Mouse (Mus musculus): Measurements from ENCODE around the gene Git2. TPM values are rescaled to one million over a fixed set of nuclear protein-coding genes. Genes with fewer than 3 reads are reported as not detected.

The Git2 gene
- polyA plus RNA-seq, 1 experiment from 2014 or later: 30.7 TPM

GRCm38 (mm10) chr5:114747521-114747920 is 27.8 kb downstream of the Git2 start:
- ATAC-seq: no peak
- WGBS: 91% methylated on average over 5 of the region's 5 CpGs
- Histone ChIP-seq H3K4me2 (replicated peaks) (no peak overlapping the region), H3K9me3 (no peaks in the 10 kb centered on the region), H3K4me3 (replicated peaks) (no peak overlapping the region), H3K27ac (no peak overlapping the region), H3K36me3 (peaks cover 34% of the 10 kb centered on the region), H3K9ac (no peak overlapping the region), H3K4me1 (replicated peaks) (no peaks in the 10 kb centered on the region), H3K27me3 (replicated peaks) (no peaks in the 10 kb centered on the region)

- H3K4me2 ChIP-seq (replicated peaks): no peak overlapping the region
- 94% methylated on average over 4 of the region's 4 CpGs for WGBS
- H3K4me3 ChIP-seq (replicated peaks): no peak overlapping the region
- no peak for ATAC-seq
- H3K9ac ChIP-seq: no peak overlapping the region
- H3K4me1 ChIP-seq (replicated peaks): no peaks in the 10 kb centered on the region
- H3K27me3 ChIP-seq (replicated peaks): no peaks in the 10 kb centered on the region
- no peaks in the 10 kb centered on the region for H3K9me3 ChIP-seq
- no peak overlapping the region for H3K27ac ChIP-seq
- peaks cover 30% of the 10 kb centered on the region for H3K36me3 ChIP-seq
Measured at GRCm38 (mm10) chr5:114746886-114747285, 28.4 kb downstream of the Git2 start.

GRCm38 (mm10) chr5:114745581-114745980 is 29.7 kb downstream of the Git2 start:
- Histone ChIP-seq H3K27me3 (replicated peaks) (no peaks in the 10 kb centered on the region), H3K27ac (no peak overlapping the region), H3K4me3 (replicated peaks) (no peak overlapping the region), H3K9ac (no peak overlapping the region), H3K4me2 (replicated peaks) (no peak overlapping the region), H3K4me1 (replicated peaks) (no peaks in the 10 kb centered on the region), H3K36me3 (peaks cover 24% of the 10 kb centered on the region), H3K9me3 (no peaks in the 10 kb centered on the region)
- no peak for ATAC-seq
- WGBS: 87% methylated on average over 5 of the region's 5 CpGs

- H3K27ac ChIP-seq: no peak overlapping the region
- no peak overlapping the region for H3K4me3 ChIP-seq (replicated peaks)
- peaks cover 21% of the 10 kb centered on the region for H3K36me3 ChIP-seq
- H3K4me1 ChIP-seq (replicated peaks): no peaks in the 10 kb centered on the region
- 90% methylated on average over 8 of the region's 8 CpGs for WGBS
- ATAC-seq: no peak
- no peak overlapping the region for H3K9ac ChIP-seq
- no peaks in the 10 kb centered on the region for H3K27me3 ChIP-seq (replicated peaks)
- no peak overlapping the region for H3K4me2 ChIP-seq (replicated peaks)
- no peaks in the 10 kb centered on the region for H3K9me3 ChIP-seq
Measured at GRCm38 (mm10) chr5:114743697-114744090, 31.6 kb downstream of the Git2 start.

- H3K36me3 ChIP-seq: peaks cover 19% of the 10 kb centered on the region
- H3K4me3 ChIP-seq (replicated peaks): no peak overlapping the region
- ATAC-seq: no peak
- no peak overlapping the region for H3K27ac ChIP-seq
- H3K9ac ChIP-seq: no peak overlapping the region
- no peak overlapping the region for H3K4me2 ChIP-seq (replicated peaks)
- 94% methylated on average over 13 of the region's 13 CpGs for WGBS
- H3K9me3 ChIP-seq: no peaks in the 10 kb centered on the region
- H3K4me1 ChIP-seq (replicated peaks): no peaks in the 10 kb centered on the region
- H3K27me3 ChIP-seq (replicated peaks): no peaks in the 10 kb centered on the region
Measured at GRCm38 (mm10) chr5:114742998-114743696, 32.2 kb downstream of the Git2 start.

GRCm38 (mm10) chr5:114742572-114742971 is 32.7 kb downstream of the Git2 start:
- no peak overlapping the region for H3K27ac ChIP-seq
- peaks cover 17% of the 10 kb centered on the region; the same call in 1 of the 2 replicates for H3K36me3 ChIP-seq
- 93% methylated on average over 10 of the region's 10 CpGs for WGBS
- H3K4me1 ChIP-seq (replicated peaks): no peaks in the 10 kb centered on the region
- no peak for ATAC-seq
- H3K27me3 ChIP-seq (replicated peaks): no peaks in the 10 kb centered on the region
- no peak overlapping the region for H3K4me2 ChIP-seq (replicated peaks)
- no peak overlapping the region for H3K9ac ChIP-seq
- no peak overlapping the region for H3K4me3 ChIP-seq (replicated peaks)
- no peaks in the 10 kb centered on the region for H3K9me3 ChIP-seq

- Histone ChIP-seq H3K27me3 (replicated peaks) (no peaks in the 10 kb centered on the region), H3K36me3 (peaks cover 32% of the 10 kb centered on the region), H3K4me1 (replicated peaks) (no peaks in the 10 kb centered on the region), H3K9ac (no peak overlapping the region), H3K4me3 (replicated peaks) (no peak overlapping the region), H3K4me2 (replicated peaks) (no peak overlapping the region), H3K27ac (no peak overlapping the region), H3K9me3 (no peaks in the 10 kb centered on the region)
- WGBS: 63% methylated on average over 4 of the region's 4 CpGs
- no peak for ATAC-seq
Measured at GRCm38 (mm10) chr5:114740595-114740994, 34.7 kb downstream of the Git2 start.

GRCm38 (mm10) chr5:114738707-114739241 is 36.5 kb downstream of the Git2 start:
- H3K27ac ChIP-seq: no peak overlapping the region
- H3K27me3 ChIP-seq (replicated peaks): no peaks in the 10 kb centered on the region
- H3K9me3 ChIP-seq: no peaks in the 10 kb centered on the region
- no peaks in the 10 kb centered on the region for H3K4me1 ChIP-seq (replicated peaks)
- no peak overlapping the region for H3K4me3 ChIP-seq (replicated peaks)
- peaks cover 21% of the 10 kb centered on the region for H3K36me3 ChIP-seq
- 79% methylated on average over 12 of the region's 12 CpGs for WGBS
- no peak for ATAC-seq
- no peak overlapping the region for H3K4me2 ChIP-seq (replicated peaks)
- no peak overlapping the region for H3K9ac ChIP-seq

GRCm38 (mm10) chr5:114737090-114737887 is 38.0 kb downstream of the Git2 start:
- H3K4me2 ChIP-seq (replicated peaks): no peak overlapping the region
- WGBS: 87% methylated on average over 21 of the region's 21 CpGs
- no peak overlapping the region for H3K27ac ChIP-seq
- peaks cover 26% of the 10 kb centered on the region for H3K36me3 ChIP-seq
- H3K4me1 ChIP-seq (replicated peaks): no peaks in the 10 kb centered on the region
- H3K27me3 ChIP-seq (replicated peaks): no peaks in the 10 kb centered on the region
- no peak for ATAC-seq
- no peak overlapping the region for H3K4me3 ChIP-seq (replicated peaks)
- no peak overlapping the region for H3K9ac ChIP-seq
- H3K9me3 ChIP-seq: no peaks in the 10 kb centered on the region

- WGBS: 92% methylated on average over 15 of the region's 15 CpGs
- Histone ChIP-seq H3K36me3 (peaks cover 38% of the 10 kb centered on the region), H3K4me1 (replicated peaks) (no peaks in the 10 kb centered on the region), H3K9me3 (no peaks in the 10 kb centered on the region), H3K27me3 (replicated peaks) (no peaks in the 10 kb centered on the region), H3K4me3 (replicated peaks) (no peak overlapping the region), H3K9ac (no peak overlapping the region), H3K27ac (no peak overlapping the region), H3K4me2 (replicated peaks) (no peak overlapping the region)
- no peak for ATAC-seq
Measured at GRCm38 (mm10) chr5:114733606-114734005, 41.7 kb downstream of the Git2 start.

- ATAC-seq: no peak
- Histone ChIP-seq H3K27me3 (replicated peaks) (no peaks in the 10 kb centered on the region), H3K9me3 (no peaks in the 10 kb centered on the region), H3K4me1 (replicated peaks) (no peaks in the 10 kb centered on the region), H3K4me3 (replicated peaks) (no peak overlapping the region), H3K27ac (no peak overlapping the region), H3K36me3 (peaks cover 37% of the 10 kb centered on the region), H3K9ac (no peak overlapping the region), H3K4me2 (replicated peaks) (no peak overlapping the region)
- 93% methylated on average over 15 of the region's 15 CpGs for WGBS
Measured at GRCm38 (mm10) chr5:114731969-114732368, 43.3 kb downstream of the Git2 start.

GRCm38 (mm10) chr5:114731498-114731897 is 43.8 kb downstream of the Git2 start:
- Histone ChIP-seq H3K4me2 (replicated peaks) (no peak overlapping the region), H3K4me3 (replicated peaks) (no peak overlapping the region), H3K4me1 (replicated peaks) (no peaks in the 10 kb centered on the region), H3K9me3 (no peaks in the 10 kb centered on the region), H3K36me3 (peaks cover 34% of the 10 kb centered on the region), H3K27me3 (replicated peaks) (no peaks in the 10 kb centered on the region), H3K9ac (no peak overlapping the region), H3K27ac (no peak overlapping the region)
- ATAC-seq: no peak
- whole genome bisulfite sequencing: 69% methylated on average over 6 of the region's 6 CpGs

Measured in intestine, embryonic 15.5 days (tissue).